Mouse (Mus musculus): ENCODE measurements around the gene Auts2. TPM values are rescaled to one million over a fixed set of nuclear protein-coding genes. Genes with fewer than 3 reads are reported as not detected.
A peak's percentile ranks its signal among the peaks of the same experiment; 100 is the strongest.

The Auts2 gene
- polyA plus RNA-seq, 1 experiment from 2014 or later: 90.6 TPM

DNA sequence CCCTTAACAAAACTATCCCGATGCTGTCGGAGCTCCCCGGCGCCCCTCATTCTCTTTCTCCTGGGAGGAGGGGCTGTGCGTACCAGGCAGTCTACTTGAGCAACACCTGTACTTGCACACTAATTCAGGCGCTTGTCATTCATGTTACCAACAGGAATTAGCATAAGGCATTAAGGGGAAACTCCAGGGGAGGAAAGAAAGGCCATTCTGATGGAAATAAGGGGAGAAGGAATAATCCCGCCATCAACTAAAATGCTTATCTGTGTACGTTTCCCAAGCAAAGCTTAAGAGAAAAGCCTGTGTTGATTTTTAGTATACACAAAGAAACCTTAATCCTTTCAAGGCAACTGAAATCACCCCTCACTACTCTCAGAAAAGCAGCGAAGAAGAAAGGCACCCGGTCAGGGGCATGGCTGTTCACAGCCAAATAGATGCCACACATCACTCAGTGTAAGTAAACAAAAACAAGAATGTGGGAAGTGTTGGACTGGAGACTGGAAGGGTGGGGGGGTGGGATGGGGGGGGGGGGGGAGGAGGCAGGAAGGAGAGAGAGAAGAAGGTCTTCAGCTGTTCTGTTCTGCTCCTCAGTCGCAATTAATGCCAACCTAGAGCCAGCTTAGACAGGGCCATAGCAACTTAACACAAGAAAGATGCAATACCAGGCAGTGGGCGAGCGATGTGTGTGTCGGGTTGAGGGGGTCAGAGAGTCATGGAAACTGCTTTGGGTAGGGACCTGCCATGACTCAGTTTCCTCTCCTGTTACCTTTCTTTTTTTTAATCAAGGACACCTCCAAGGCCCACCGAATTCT lies 1011.2 kb downstream of the Auts2 start:
- H3K4me1 ChIP-seq: peaks cover 75% of the 10 kb centered on the region
- WGBS: 27% methylated on average over 15 of the region's 15 CpGs
- H3K27me3 ChIP-seq: no peaks in the 10 kb centered on the region
- H3K9me3 ChIP-seq (replicated peaks): no peaks in the 10 kb centered on the region
- peak overlapping the region; percentile 55 for H3K27ac ChIP-seq
- peak overlapping the region; percentile 25 for H3K4me3 ChIP-seq
- ATAC-seq (ENCODE audit: low FRiP score): peak; percentile 67
- peak overlapping the region; percentile 38; the same call in 1 of the 2 replicates for H3K9ac ChIP-seq
- H3K4me2 ChIP-seq (replicated peaks): peak overlapping the region; percentile 49
- peaks cover 19% of the 10 kb centered on the region for H3K36me3 ChIP-seq

DNA sequence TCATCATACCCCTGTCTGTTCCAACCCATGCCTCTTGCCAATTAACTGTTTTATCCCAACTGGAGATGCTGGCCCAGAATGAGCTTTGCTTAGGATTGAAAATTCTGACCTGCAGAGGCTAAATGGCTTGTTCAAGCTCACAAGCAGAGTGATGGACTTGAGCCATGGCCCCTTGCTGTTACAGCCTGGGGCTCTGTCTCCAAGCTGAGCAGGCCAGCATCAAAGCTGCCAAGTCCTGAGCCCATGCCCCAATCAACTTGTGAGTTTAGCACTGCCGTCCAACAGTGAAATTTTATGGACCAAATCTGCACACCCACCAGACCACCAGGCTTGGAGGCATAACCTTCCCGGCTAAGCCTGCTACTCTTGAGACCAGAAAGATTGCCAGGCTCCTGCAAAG lies 1012.3 kb downstream of the Auts2 start:
- peak overlapping the region; percentile 38; the same call in 1 of the 2 replicates for H3K9ac ChIP-seq
- H3K27ac ChIP-seq: peak overlapping the region; percentile 23; the same call in 1 of the 2 replicates
- H3K4me3 ChIP-seq: no peak overlapping the region
- WGBS: 43% methylated on average over 2 of the region's 2 CpGs
- H3K4me2 ChIP-seq (replicated peaks): peak overlapping the region; percentile 49
- H3K36me3 ChIP-seq: peaks cover 19% of the 10 kb centered on the region
- H3K9me3 ChIP-seq (replicated peaks): no peaks in the 10 kb centered on the region
- ATAC-seq (ENCODE audit: low FRiP score): no peak
- no peaks in the 10 kb centered on the region for H3K27me3 ChIP-seq
- peaks cover 82% of the 10 kb centered on the region for H3K4me1 ChIP-seq

DNA sequence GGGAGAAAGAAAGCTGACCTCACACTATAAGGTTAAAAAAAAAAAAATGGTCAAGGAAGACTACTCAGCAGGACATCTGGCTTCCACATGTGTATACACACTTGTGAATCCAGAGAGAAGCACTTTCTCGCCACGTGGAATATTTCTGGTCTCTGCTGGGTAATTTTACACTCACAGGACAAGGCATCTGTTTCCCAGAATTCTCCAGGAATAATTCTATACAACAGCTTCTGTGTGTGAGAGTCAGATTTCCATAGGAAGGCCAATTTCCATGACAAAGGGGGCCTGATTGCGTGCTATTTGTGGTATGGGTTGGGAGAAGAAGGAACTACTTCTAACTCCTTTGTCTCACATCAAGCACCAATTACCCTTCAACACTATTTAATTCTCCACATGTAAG lies 1016.5 kb downstream of the Auts2 start:
- no peak overlapping the region for H3K4me3 ChIP-seq
- no peaks in the 10 kb centered on the region for H3K27me3 ChIP-seq
- H3K9me3 ChIP-seq (replicated peaks): no peaks in the 10 kb centered on the region
- no peak for ATAC-seq (ENCODE audit: low FRiP score)
- no peak overlapping the region for H3K9ac ChIP-seq
- WGBS: 4% methylated on average over 3 of the region's 3 CpGs
- H3K27ac ChIP-seq: peak overlapping the region; percentile 41; the same call in 1 of the 2 replicates
- 0 out of 2 replicates have a peak overlapping the region, but pooled peaks have one; percentile 1 for H3K4me2 ChIP-seq (replicated peaks)
- peaks cover 12% of the 10 kb centered on the region for H3K36me3 ChIP-seq
- H3K4me1 ChIP-seq: peaks cover 75% of the 10 kb centered on the region

DNA sequence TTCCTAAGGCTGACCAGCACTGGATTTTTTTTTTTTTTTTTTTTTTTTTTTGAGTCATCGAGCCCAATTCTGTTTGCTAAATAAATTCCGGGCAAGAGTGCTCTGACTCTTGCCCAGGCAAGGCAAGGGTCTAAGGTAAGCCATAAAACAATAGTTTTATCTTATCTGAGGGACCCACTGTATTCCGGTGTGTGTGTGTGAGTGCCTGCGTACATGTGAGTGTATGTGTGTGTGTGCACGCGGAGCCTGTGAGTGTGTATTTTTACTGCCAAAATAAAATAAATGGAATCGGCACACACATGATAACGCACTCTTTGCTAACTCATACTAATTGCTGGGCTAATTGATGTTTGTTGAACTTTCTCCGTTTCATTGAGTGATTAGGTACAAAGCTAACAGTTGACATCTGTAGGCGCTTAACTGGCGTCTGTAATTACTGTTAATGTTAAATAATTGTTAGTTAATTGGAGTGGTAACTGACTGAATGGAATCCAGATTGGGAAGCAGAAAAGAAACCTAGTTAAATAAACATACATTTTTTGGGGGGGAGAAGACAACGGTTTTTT lies 1018.2 kb downstream of the Auts2 start:
- Histone ChIP-seq H3K36me3 (peaks cover 11% of the 10 kb centered on the region), H3K4me2 (replicated peaks) (no peak overlapping the region), H3K4me1 (peaks cover 63% of the 10 kb centered on the region), H3K9me3 (replicated peaks) (no peaks in the 10 kb centered on the region), H3K27me3 (no peaks in the 10 kb centered on the region), H3K9ac (no peak overlapping the region), H3K27ac (no peak overlapping the region), H3K4me3 (no peak overlapping the region)
- ATAC-seq (ENCODE audit: low FRiP score): no peak
- 74% methylated on average over 12 of the region's 12 CpGs for WGBS

DNA sequence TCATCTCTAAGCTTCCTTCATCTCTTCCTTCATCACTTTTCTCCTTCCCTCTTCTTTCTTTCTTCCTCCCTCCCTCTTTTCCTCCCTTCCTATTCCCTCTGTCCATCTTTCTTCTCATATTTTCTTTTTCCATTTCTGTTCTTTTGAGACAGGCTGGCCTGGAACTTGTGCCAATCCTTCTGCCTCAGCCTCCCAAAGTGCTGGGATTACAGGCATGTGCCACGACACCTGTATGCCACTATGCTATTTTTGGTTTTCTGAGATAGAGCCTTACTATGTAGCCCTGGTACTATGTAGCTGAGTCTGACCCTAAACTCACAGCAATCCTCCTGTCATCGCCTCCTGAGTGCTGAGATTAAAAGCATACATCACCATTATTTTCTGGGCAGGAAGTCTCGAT lies 1023.6 kb downstream of the Auts2 start:
- no peaks in the 10 kb centered on the region for H3K27me3 ChIP-seq
- no peak overlapping the region for H3K4me2 ChIP-seq (replicated peaks)
- no peaks in the 10 kb centered on the region for H3K36me3 ChIP-seq
- H3K27ac ChIP-seq: no peak overlapping the region
- ATAC-seq (ENCODE audit: low FRiP score): no peak
- H3K4me3 ChIP-seq: no peak overlapping the region
- no peaks in the 10 kb centered on the region for H3K9me3 ChIP-seq (replicated peaks)
- 92% methylated on average over 3 of the region's 3 CpGs for WGBS
- H3K4me1 ChIP-seq: peaks cover 51% of the 10 kb centered on the region
- no peak overlapping the region for H3K9ac ChIP-seq

DNA sequence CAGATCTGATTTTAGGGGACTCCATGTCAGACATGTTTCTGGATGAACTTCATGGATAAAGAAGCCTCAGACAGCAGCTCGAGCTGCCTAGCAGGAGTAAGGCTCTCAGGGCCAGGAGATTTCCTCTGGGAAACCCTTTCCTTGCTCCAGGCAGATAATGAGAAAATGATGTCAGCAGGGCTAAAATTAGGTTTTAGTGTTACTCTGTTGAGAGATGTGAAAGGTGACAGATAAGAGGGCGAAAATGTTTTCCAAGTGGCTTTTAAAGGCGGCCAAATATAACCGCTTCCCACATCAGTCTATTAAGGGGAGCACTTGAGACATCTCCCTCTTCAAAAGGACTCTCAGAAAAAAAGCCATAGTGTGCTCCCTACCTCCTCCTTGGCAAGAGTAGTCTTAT lies 1025.5 kb downstream of the Auts2 start:
- Histone ChIP-seq H3K4me3 (no peak overlapping the region), H3K9me3 (replicated peaks) (no peaks in the 10 kb centered on the region), H3K27ac (no peak overlapping the region), H3K9ac (no peak overlapping the region), H3K4me2 (replicated peaks) (no peak overlapping the region), H3K36me3 (no peaks in the 10 kb centered on the region), H3K4me1 (peaks cover 53% of the 10 kb centered on the region), H3K27me3 (no peaks in the 10 kb centered on the region)
- no peak for ATAC-seq (ENCODE audit: low FRiP score)
- 65% methylated on average over 4 of the region's 4 CpGs for WGBS

DNA sequence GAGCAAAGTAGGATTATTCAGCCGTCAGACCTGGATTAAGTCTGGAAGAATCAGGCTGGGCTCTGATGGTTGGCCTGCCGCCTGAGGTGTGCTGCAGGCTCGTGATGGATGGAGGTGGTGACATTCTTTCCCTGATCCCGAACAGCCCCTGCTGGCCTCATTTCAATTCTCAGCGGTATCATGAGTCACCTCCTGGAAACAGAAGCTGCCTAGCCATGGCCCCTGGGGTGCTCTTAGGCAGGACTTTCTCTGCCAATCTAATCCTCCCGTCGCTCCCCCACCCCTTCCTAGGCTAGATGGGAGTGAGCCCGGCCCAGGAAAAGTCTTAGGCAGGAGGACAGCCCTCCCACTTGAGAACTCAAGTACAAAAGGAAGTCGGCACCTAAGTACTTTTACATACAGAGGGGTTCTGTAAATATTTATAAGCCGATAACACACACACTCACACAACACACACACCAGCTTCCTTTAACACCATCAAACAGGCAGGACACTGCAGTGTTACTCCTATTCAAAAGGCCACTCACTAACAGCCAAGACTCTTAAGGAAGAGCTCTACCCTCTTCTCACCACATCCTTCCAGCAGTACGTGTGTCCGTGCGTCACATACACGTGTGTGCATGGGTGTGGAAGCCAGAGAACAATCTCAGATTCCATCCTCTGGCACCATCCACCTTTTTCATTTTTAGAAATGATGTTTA lies 1027.3 kb downstream of the Auts2 start:
- Histone ChIP-seq H3K4me2 (replicated peaks) (0 out of 2 replicates have a peak overlapping the region, but pooled peaks have one; percentile 20), H3K36me3 (peaks cover 4% of the 10 kb centered on the region; the same call in 1 of the 2 replicates), H3K4me1 (peaks cover 50% of the 10 kb centered on the region), H3K27me3 (no peaks in the 10 kb centered on the region), H3K4me3 (no peak overlapping the region), H3K9ac (no peak overlapping the region), H3K27ac (no peak overlapping the region), H3K9me3 (replicated peaks) (no peaks in the 10 kb centered on the region)
- ATAC-seq (ENCODE audit: low FRiP score): no peak
- WGBS: 28% methylated on average over 14 of the region's 14 CpGs

DNA sequence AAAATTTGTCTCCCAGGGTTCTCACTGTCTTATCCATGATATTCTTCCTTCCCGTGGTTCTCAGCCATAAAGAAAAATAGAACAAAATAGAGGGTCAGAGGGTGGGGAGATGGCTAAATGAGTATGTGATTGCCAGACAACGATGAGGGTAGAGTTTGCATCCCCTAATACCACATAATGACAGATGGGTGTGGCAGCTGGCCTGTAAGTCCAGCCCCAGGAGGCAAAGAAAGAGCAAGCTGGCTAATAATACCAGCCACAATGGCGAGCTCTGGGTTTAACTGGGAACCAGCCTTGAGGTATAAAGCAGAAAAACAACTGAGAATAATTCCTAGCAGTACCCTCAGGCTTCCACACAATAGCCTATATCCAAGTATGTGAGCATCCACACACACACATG lies 1029.4 kb downstream of the Auts2 start:
- Histone ChIP-seq H3K4me3 (no peak overlapping the region), H3K4me1 (peaks cover 48% of the 10 kb centered on the region), H3K27me3 (no peaks in the 10 kb centered on the region), H3K9me3 (replicated peaks) (no peaks in the 10 kb centered on the region), H3K36me3 (peaks cover 4% of the 10 kb centered on the region), H3K9ac (no peak overlapping the region), H3K27ac (peak overlapping the region; percentile 18; the same call in 1 of the 2 replicates), H3K4me2 (replicated peaks) (no peak overlapping the region)
- 49% methylated on average over 3 of the region's 3 CpGs for WGBS
- ATAC-seq (ENCODE audit: low FRiP score): no peak

DNA sequence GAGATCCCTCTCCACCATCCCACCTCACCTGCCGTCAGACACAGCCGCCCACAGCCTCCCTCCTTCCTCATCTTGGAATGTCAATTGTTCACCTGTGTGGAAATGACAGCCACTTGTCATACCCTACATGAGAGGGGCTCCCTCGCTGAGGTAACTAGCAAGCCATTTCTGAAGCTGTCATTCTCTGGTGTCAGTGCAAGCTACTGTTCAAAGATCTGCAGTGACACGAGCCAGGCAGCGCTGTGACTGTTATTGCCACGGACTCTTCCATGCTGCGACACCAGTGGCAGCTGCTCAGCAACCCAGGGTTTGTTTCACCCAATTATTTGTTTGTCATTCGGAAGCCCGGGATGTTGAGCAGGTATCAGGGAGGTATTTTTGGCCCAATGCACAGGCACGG lies 1030.5 kb downstream of the Auts2 start:
- Histone ChIP-seq H3K9me3 (replicated peaks) (no peaks in the 10 kb centered on the region), H3K36me3 (peaks cover 7% of the 10 kb centered on the region), H3K4me1 (peaks cover 38% of the 10 kb centered on the region), H3K27me3 (no peaks in the 10 kb centered on the region), H3K9ac (no peak overlapping the region), H3K27ac (no peak overlapping the region), H3K4me2 (replicated peaks) (no peak overlapping the region), H3K4me3 (no peak overlapping the region)
- ATAC-seq (ENCODE audit: low FRiP score): no peak
- WGBS: 93% methylated on average over 10 of the region's 10 CpGs

DNA sequence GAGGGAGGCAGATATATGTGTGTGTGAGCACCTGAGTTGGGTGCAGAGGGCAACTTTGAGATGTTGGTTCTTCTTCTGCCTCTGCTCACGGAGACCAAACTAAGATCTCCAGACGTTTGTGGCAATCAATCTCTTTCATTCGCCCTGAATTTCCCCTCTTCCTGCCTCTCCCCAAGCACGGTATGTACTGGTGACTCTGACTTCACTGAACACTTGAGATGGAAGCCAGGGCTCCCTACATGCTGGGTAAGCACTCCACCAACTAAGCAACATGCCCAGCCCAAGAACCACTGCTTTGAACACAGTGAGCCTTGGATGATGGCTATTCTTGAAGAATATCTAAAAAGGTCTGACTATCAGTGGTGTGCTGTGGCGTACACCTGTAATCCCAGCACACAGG lies 1032.5 kb downstream of the Auts2 start:
- WGBS: 85% methylated on average over 5 of the region's 5 CpGs
- no peaks in the 10 kb centered on the region for H3K9me3 ChIP-seq (replicated peaks)
- H3K4me3 ChIP-seq: no peak overlapping the region
- H3K4me2 ChIP-seq (replicated peaks): no peak overlapping the region
- no peaks in the 10 kb centered on the region for H3K27me3 ChIP-seq
- H3K4me1 ChIP-seq: peaks cover 19% of the 10 kb centered on the region
- no peak overlapping the region for H3K27ac ChIP-seq
- H3K9ac ChIP-seq: no peak overlapping the region
- H3K36me3 ChIP-seq: peaks cover 13% of the 10 kb centered on the region
- ATAC-seq (ENCODE audit: low FRiP score): no peak

DNA sequence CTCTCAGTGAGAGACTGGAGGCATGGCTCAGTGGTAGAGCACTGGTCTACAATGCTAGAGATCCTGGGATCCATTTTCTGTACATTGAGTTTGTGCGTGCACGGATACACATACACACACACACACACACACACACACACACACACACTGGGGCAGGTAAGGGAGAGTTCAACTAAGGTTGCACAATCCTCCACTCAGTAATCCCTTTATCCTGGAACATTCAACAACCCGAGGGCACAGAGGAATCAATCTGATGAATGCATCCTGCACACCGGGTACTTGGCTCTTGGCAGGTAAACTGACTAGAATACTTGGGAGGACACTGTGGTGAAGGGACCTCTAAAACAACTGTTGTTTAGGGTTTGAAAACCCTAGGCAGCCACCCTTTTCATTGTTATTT lies 1033.8 kb downstream of the Auts2 start:
- H3K9ac ChIP-seq: no peak overlapping the region
- H3K27ac ChIP-seq: no peak overlapping the region
- no peak; the same call in 1 of the 2 replicates for ATAC-seq (ENCODE audit: low FRiP score)
- 92% methylated on average over 4 of the region's 4 CpGs for WGBS
- H3K4me2 ChIP-seq (replicated peaks): no peak overlapping the region
- H3K4me1 ChIP-seq: peaks cover 14% of the 10 kb centered on the region
- H3K36me3 ChIP-seq: peaks cover 13% of the 10 kb centered on the region
- no peak overlapping the region for H3K4me3 ChIP-seq
- no peaks in the 10 kb centered on the region for H3K27me3 ChIP-seq
- no peaks in the 10 kb centered on the region for H3K9me3 ChIP-seq (replicated peaks)

DNA sequence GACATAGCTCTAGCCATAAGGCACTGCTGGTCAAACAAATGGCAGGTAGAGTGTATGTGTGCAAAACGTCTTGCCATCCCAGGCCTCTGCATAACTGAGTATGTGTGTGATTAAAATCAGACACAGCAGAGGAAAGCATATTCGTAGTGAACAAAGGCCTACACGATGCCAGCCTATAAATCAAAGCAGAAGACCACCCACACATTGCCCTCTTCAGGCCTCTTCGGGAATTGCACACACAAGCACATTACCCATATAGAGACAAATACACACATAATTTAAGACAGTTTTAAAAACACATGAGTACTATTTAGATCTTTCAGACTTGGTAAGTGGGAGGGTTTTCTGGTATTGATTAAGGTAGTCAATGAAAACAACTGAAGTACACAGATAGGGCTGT lies 1044.3 kb downstream of the Auts2 start:
- H3K27ac ChIP-seq: no peak overlapping the region
- no peak overlapping the region for H3K4me2 ChIP-seq (replicated peaks)
- H3K9ac ChIP-seq: no peak overlapping the region
- H3K27me3 ChIP-seq: no peaks in the 10 kb centered on the region
- 89% methylated on average over 4 of the region's 4 CpGs for WGBS
- H3K4me1 ChIP-seq: peaks cover 6% of the 10 kb centered on the region; the same call in 1 of the 2 replicates
- no peak overlapping the region for H3K4me3 ChIP-seq
- no peaks in the 10 kb centered on the region for H3K36me3 ChIP-seq
- ATAC-seq (ENCODE audit: low FRiP score): no peak
- no peaks in the 10 kb centered on the region for H3K9me3 ChIP-seq (replicated peaks)
